Mouse (Mus musculus) heart, embryonic 12.5 days (tissue): ENCODE data around the gene Crlf2. TPM values are rescaled to one million over a fixed set of nuclear protein-coding genes. Genes with fewer than 3 reads are reported as not detected.

Source experiments
- ATAC-seq: fragments of 200-750 bp; cut with Nextera tagmentation; 2 replicates; pipeline ENCODE4 v1.8.0; 2017; ENCODE audit warnings: moderate TSS enrichment, moderate library complexity; ENCODE audit not compliant: insufficient number of reproducible peaks, low FRiP score
- H3K27ac ChIP-seq: fragments of 300-500 bp; sonication (generic); 2 replicates; pipeline ENCODE4 v1.5.1; 2016; ENCODE audit warnings: mild to moderate bottlenecking, moderate library complexity; ENCODE audit not compliant: poor library complexity, severe bottlenecking
- H3K27me3 ChIP-seq: fragments of 300-500 bp; sonication (generic); replicated peaks from 2 replicates; pipeline ENCODE4 v1.6.1; 2016; ENCODE audit warnings: mild to moderate bottlenecking, moderate library complexity
- H3K36me3 ChIP-seq: fragments of 300-500 bp; sonication (generic); 2 replicates; pipeline ENCODE4 v1.6.1; 2016; ENCODE audit warnings: mild to moderate bottlenecking, moderate library complexity
- H3K4me1 ChIP-seq: fragments of 300-500 bp; sonication (generic); replicated peaks from 2 replicates; pipeline ENCODE4 v1.6.1; 2016; ENCODE audit warnings: mild to moderate bottlenecking
- H3K4me2 ChIP-seq: fragments of 300-500 bp; sonication (generic); 2 replicates; pipeline ENCODE4 v1.6.1; 2016; ENCODE audit warnings: mild to moderate bottlenecking, moderate library complexity
- H3K4me3 ChIP-seq: fragments of 300-500 bp; sonication (generic); 2 replicates; pipeline ENCODE4 v1.5.1; 2016; ENCODE audit warnings: mild to moderate bottlenecking
- H3K9ac ChIP-seq: fragments of 300-500 bp; sonication (generic); 2 replicates; pipeline ENCODE4 v1.6.1; 2016; ENCODE audit warnings: mild to moderate bottlenecking, moderate library complexity
- H3K9me3 ChIP-seq: fragments of 300-500 bp; sonication (generic); replicated peaks from 2 replicates; pipeline ENCODE4 v1.6.1; 2016; ENCODE audit warnings: mild to moderate bottlenecking, moderate library complexity
- WGBS: fragments of 180-500 bp; shearing (Covaris S2); methylation state at CpG from one replicate; pipeline ENCODE4 v1.1.7; 2016; 5-methylcytosine and 5-hydroxymethylcytosine counted together
- polyA plus RNA-seq: library from polyadenylated mRNA; unstranded; fragments of >200 nt; fragmentation: Nextera tagmentation; extraction: Ambion mirVana; gene quantifications from 2 replicates; pipeline ENCODE4 v1.2.1, GENCODE M21; 2016

Gene Crlf2
- polyA plus RNA-seq, 1 experiment from 2014 or later: 9.1 TPM

DNA sequence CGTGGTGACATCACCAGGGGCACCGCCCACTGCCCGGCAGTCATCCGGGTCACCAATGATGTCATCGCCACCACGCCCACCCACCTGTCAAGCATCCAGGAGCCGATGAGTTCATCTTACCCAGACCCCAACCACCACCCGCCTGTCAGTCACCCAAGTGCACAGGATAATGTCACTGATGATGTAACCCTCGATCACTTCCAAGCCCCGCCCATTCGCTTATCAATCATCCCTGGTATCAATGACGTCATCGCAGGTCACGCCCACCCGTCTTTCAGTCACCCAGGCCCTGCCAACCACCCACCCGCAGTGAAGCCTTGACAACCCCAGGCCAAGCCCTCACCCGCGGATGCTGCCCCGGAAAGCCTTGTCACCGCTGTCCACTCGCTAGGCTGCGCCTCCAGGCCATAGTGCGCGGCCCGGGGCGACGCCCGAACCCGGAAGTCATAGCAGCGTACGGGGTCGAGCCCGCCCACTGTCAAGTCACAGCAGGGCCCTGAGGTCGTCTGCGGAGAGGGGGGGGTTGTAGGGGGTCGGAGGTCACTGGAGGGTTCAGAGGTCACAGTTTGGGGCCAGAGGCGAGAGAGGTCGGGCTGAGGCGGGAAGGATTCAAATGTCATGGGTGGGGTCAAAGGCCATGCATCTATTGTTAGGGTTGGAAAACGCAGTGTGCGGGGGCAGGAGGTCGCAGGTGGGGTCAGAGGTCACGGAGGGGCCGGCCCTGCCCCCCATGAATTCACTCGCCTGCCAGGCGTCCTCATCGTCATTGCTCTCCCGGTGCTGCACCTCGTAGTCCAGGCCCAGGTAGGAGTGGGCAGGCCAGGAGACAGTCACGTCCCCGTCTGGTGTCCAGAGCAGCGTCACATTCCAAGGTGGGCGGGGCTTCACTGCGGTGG is 2.9 kb downstream of the Crlf2 start:
- WGBS: 69% methylated on average over 54 of the region's 54 CpGs
- H3K9me3 ChIP-seq: peaks cover 59% of the 10 kb centered on the region
- H3K27ac ChIP-seq: 0 out of 2 replicates have a peak overlapping the region, but pooled peaks have one; percentile 92
- H3K36me3 ChIP-seq: peaks cover 39% of the 10 kb centered on the region
- no peaks in the 10 kb centered on the region for H3K4me1 ChIP-seq
- no peak overlapping the region for H3K9ac ChIP-seq
- no peak for ATAC-seq
- peak overlapping the region; percentile 70 for H3K4me3 ChIP-seq
- peak overlapping the region; percentile 75 for H3K4me2 ChIP-seq
- no peaks in the 10 kb centered on the region for H3K27me3 ChIP-seq

DNA sequence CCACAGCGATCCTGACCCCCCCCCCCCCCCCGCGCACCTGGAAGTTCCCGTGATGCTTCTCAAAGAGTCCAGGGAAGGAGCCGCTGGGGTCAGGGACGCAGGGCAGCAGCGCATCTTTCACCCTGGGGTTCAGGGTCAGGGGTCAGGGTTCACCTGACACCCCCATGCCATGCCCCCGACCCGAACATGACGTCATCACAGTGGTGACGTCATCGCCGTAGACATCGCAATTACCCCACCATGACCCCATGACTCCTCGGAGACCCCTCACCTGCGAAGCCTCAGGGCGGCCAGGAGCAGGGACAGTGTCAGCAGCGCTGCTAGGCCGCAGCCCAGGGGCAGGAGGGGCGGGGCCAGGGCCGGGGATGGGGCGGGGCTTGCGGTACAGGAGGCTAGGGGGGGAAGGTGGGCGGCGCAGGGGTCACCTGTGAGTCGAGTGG is 3.5 kb downstream of the Crlf2 start:
- peaks cover 65% of the 10 kb centered on the region for H3K9me3 ChIP-seq

DNA sequence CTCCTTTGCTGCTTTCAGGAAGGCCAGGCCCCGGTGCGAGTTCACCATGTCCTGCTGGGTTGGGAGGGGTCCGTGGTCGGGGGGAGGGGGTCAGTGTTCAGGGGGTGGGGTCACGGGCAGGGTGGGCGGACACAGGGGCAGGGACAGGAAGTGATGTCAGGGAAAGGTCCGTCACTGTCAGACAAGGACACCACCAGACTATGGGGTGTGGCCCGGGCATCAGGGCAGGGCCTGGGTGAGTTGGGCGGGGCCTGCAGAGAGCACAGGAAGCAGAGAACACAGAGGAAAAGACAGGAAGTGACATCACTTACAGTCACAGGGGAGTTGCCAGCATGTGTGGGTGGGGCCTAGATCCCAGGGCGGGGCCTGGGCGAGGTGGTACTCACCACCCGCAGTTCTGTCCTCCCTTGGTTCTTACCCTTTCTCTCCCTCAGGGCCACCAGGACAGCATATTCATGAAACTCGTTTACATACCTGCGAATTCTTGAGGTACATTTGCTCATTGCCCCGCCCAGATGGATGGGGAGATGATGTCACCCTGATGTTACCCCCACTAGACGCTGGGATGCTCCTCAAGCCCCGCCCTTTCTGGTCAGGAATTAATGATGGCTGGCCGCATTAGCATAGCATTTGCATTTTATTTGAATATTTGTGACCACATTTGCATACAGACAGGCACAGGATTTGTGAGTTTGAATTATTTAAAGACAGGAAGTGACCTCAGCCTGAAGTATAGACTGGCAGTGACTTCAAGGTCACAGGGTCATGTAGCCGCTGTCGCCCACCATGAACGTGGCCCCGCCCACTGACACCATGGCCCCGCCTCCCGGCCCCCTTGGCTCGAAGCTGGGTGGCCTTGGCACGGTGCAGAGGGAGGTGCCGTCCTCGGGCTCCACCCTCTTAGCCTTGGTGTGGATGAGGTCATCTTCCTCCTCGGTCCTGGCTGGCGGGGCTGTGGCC is 4.4 kb downstream of the Crlf2 start:
- H3K9ac ChIP-seq: no peak overlapping the region
- H3K4me2 ChIP-seq: no peak overlapping the region
- H3K9me3 ChIP-seq: peaks cover 72% of the 10 kb centered on the region
- no peaks in the 10 kb centered on the region for H3K27me3 ChIP-seq
- peaks cover 44% of the 10 kb centered on the region for H3K36me3 ChIP-seq
- H3K4me3 ChIP-seq: no peak overlapping the region
- H3K4me1 ChIP-seq: no peaks in the 10 kb centered on the region
- 78% methylated on average over 30 of the region's 30 CpGs for WGBS
- no peak for ATAC-seq
- no peak overlapping the region for H3K27ac ChIP-seq

More for the DNA sequence above, 3.5 kb downstream of the Crlf2 start:
- no peak for ATAC-seq
- Histone ChIP-seq H3K4me3 (no peak overlapping the region), H3K27me3 (no peaks in the 10 kb centered on the region), H3K36me3 (peaks cover 43% of the 10 kb centered on the region), H3K27ac (no peak overlapping the region), H3K4me2 (no peak overlapping the region), H3K9ac (no peak overlapping the region), H3K4me1 (no peaks in the 10 kb centered on the region)
- 79% methylated on average over 23 of the region's 26 CpGs for WGBS

DNA sequence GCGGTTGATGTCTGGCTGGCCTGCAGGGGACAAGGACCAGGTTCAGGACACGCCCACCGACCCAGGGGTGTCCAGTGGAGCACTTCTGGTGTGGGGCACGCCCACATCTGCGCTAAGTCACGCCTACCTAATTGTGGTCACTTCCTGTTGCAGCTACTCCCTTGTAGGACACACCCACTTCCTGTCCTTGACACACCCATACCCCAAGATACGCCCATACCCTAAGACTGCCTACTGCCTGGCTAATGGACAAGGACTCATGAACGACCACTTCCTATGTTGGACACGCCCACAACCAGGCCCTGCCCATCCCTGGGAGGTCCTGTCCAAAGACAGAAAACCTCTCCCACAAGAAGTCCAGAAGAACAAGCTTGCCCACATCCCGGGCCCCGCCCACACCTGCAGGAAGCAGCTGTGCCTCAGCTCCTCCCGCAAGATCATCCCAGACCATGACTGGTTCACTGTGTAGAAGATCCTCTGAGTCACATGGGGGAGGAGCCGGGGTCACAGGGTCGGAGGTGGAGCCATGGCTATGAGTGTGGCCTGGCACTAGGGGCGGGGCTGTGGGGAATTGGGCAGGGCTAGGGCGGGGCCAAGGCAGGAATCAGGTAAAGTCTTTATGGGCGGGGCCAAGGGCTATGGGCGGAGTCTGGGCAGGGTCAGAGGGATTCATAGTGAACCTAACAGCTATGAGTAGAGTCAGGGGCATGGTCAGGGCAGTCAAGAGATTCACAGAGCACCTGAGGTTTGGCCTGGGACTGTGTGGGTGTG is 5.4 kb downstream of the Crlf2 start:
- H3K9ac ChIP-seq: no peak overlapping the region
- 51% methylated on average over 18 of the region's 18 CpGs for WGBS
- H3K27ac ChIP-seq: no peak overlapping the region
- H3K36me3 ChIP-seq: peaks cover 44% of the 10 kb centered on the region
- H3K9me3 ChIP-seq: peaks cover 76% of the 10 kb centered on the region
- no peak overlapping the region for H3K4me2 ChIP-seq
- no peak overlapping the region for H3K4me3 ChIP-seq
- H3K27me3 ChIP-seq: no peaks in the 10 kb centered on the region
- H3K4me1 ChIP-seq: no peaks in the 10 kb centered on the region
- ATAC-seq: no peak

DNA sequence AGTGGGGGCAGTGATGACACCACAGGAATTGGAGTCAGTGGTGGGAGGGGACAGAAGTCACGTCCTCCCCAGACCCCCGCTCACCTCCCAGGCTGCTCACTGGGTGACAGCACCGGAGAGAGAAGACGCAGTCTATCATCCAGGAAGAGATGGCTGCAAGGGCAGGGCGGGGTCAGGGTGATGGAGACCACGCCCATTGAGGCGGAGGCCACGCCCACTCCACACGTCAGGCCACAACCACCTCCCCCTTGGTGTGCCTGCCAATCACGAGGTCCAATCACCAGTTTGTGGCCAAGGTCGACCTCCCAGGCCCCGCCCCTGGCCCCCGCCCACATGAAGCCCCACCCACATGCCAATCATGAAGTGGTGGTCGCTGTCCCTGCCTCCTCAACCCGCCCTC is 6.3 kb downstream of the Crlf2 start:
- peaks cover 76% of the 10 kb centered on the region for H3K9me3 ChIP-seq
- 74% methylated on average over 15 of the region's 15 CpGs for WGBS
- H3K9ac ChIP-seq: no peak overlapping the region
- H3K4me1 ChIP-seq: no peaks in the 10 kb centered on the region
- H3K27me3 ChIP-seq: no peaks in the 10 kb centered on the region
- no peak overlapping the region for H3K4me2 ChIP-seq
- H3K27ac ChIP-seq: no peak overlapping the region
- no peak for ATAC-seq
- peaks cover 44% of the 10 kb centered on the region for H3K36me3 ChIP-seq
- H3K4me3 ChIP-seq: no peak overlapping the region

DNA sequence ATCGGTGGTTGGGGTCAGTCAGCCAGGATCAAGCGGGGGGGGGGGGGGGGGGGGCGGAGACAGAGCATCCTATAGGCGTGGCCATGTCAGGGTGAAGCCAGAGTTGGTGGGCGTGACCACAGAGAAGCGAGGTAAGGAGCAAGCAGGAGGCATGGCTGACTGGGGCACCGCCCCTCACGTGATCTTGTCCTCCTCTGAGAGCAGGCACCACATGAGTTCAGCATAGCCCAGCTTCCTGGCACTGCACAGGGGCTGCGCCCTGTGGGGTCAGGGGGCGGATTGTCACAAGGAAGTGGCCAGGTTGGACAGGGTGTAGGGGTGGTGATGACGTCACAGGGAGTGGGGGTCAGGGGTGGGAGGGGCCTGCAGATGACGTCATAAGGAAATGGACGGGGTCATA is 6.7 kb downstream of the Crlf2 start:
- no peaks in the 10 kb centered on the region for H3K27me3 ChIP-seq
- ATAC-seq: no peak
- no peak overlapping the region for H3K9ac ChIP-seq
- H3K4me2 ChIP-seq: no peak overlapping the region
- peaks cover 44% of the 10 kb centered on the region for H3K36me3 ChIP-seq
- peaks cover 76% of the 10 kb centered on the region for H3K9me3 ChIP-seq
- no peak overlapping the region for H3K4me3 ChIP-seq
- no peak overlapping the region for H3K27ac ChIP-seq
- WGBS: 83% methylated on average over 11 of the region's 13 CpGs
- H3K4me1 ChIP-seq: no peaks in the 10 kb centered on the region

DNA sequence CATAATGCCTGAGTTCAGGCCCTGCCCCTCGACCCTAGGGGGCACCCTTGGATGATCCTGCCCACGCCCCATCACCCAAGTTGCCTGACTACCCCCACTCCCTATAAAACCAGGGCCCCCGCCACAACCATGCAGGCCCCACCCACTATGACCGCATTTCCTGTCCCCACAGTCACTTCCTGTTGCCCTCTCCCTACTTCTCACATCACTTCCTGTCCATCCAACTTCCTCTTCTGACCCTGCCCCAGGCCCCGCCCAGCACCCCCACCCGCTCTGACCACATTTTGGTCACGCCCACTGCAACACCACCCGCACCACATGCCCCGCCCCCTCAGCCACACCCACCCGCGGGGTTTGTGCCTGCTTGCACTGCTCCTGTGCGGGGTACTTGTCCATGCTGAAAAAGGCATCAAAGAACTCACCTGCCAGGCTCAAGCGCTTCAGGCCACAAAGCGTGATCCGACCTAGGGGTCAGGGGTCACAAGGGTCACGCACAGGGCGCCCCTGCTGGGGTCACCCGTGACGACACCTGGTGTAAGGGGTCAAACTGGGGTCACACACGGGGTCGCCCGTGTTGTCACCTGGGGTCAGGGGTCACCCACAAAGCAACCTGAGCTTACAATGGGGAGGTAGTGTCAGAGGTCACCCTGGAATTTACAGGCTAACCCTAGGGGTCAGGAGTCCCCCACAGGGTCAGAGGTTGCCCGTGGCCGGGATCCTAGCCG is 7.6 kb downstream of the Crlf2 start:
- 86% methylated on average over 25 of the region's 25 CpGs for WGBS
- Histone ChIP-seq H3K36me3 (peaks cover 41% of the 10 kb centered on the region), H3K4me1 (no peaks in the 10 kb centered on the region), H3K4me3 (no peak overlapping the region), H3K27me3 (no peaks in the 10 kb centered on the region), H3K27ac (no peak overlapping the region), H3K9me3 (peaks cover 70% of the 10 kb centered on the region), H3K4me2 (no peak overlapping the region), H3K9ac (no peak overlapping the region)
- ATAC-seq: no peak

DNA sequence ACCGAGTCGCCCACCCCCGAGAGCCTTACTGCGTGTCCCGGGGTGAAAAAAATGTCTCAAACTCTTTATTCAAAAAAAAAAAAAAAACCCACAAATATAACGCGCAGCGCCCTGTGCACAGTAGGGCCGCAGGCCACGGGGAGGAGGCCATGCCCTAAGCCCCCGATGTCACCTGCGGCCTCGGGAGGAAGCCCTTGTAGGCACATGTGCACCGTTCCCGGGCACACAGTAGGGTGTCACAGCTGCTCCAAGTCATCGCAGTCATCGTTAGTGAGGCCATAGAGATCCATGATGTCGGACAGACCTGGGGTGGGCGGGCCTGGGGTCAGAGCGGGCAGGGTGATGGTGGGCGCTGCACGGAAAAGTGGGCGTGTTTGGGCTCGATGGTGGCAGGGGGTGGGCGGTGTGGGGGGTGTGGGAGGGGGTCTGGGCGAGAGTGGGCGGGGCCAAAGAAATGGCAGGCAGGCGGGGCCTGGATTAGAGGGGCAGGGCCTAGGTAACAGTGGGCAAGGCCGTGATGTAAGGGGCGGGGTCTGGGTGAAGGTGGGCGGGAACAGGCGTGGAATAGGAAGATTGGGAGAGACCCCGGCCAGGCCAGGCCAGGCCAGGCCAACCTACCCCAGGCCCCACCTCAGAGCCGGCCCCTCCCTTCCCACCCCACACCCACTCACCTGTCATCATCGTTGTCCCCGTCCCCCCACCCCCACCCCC is 8.4 kb downstream of the Crlf2 start:
- Histone ChIP-seq H3K4me2 (no peak overlapping the region), H3K4me1 (no peaks in the 10 kb centered on the region), H3K36me3 (peaks cover 33% of the 10 kb centered on the region), H3K9me3 (peaks cover 62% of the 10 kb centered on the region), H3K27me3 (no peaks in the 10 kb centered on the region), H3K27ac (no peak overlapping the region), H3K9ac (no peak overlapping the region), H3K4me3 (no peak overlapping the region)
- ATAC-seq: 0 out of 2 replicates have a peak, but pooled peaks have one; percentile 3
- 81% methylated on average over 33 of the region's 36 CpGs for WGBS

DNA sequence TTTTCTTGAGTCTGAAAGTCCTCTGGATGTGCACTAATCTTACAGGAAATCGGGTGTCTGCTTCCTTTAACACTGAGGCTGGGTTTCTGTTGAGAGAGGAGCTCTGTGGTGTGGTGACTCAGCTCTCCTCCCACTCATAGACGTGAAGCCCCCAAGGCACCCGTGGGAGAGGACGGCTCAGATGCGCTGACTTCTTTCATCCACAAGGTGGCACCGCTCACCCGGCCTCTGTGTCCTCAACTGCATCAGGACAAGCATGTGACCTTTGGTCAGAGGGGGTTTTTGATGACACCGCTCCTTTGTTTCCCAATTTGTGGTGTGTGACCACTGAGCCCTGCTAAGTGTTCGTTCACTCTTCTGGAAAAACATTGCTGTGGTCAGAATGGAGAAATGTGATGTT is 10.1 kb downstream of the Crlf2 start:
- no peak overlapping the region for H3K9ac ChIP-seq
- H3K4me3 ChIP-seq: no peak overlapping the region
- peaks cover 19% of the 10 kb centered on the region for H3K36me3 ChIP-seq
- H3K4me1 ChIP-seq: no peaks in the 10 kb centered on the region
- 60% methylated on average over 9 of the region's 9 CpGs for WGBS
- H3K27ac ChIP-seq: no peak overlapping the region
- no peak overlapping the region for H3K4me2 ChIP-seq
- H3K9me3 ChIP-seq: peaks cover 52% of the 10 kb centered on the region
- no peak for ATAC-seq
- H3K27me3 ChIP-seq: no peaks in the 10 kb centered on the region

DNA sequence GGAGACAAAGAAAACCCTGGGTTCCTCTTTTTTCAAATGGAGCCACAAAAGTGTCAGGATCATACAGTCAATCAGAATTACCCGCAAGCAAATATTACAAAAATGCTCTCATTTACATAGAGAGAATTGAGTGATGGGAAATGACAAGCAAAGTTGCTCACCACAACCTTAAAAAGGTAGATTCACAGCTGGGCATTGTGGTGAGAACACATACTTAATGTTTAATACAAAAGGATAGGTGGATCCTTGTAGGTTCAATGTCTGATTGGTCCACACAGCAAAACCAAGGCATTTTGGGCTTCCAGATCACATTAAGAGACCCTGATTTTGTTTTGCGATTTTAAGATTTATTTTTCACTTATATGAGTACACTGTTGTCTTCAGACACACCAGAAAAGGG is 11.7 kb downstream of the Crlf2 start:
- H3K27me3 ChIP-seq: no peaks in the 10 kb centered on the region
- H3K27ac ChIP-seq: no peak overlapping the region
- peaks cover 36% of the 10 kb centered on the region for H3K9me3 ChIP-seq
- WGBS: 70% methylated on average over 2 of the region's 2 CpGs
- H3K9ac ChIP-seq: no peak overlapping the region
- no peaks in the 10 kb centered on the region for H3K4me1 ChIP-seq
- H3K4me3 ChIP-seq: no peak overlapping the region
- H3K36me3 ChIP-seq: peaks cover 12% of the 10 kb centered on the region
- no peak for ATAC-seq
- H3K4me2 ChIP-seq: no peak overlapping the region
